Mouse (Mus musculus): Measurements from ENCODE around the gene Tgm7.

DNA sequence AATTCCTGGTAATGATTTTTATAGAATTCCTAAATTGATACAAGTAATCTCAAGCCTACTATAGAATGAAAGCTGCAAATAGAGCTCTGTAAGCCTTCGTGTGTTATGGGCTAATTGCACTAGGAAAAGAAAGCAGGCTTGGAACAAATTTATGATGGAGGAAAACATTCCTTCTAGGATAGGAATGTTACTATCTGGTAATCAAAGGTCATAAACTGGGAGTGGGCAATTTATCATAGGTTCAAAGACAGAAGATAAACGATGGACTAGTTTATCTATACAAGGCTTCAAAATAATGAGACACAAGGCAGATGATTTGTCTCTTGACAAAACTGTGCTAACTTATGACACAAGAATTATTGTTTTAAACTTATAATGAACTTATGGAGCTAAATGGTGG is 48.3 kb downstream of the Tgm7 start:
- TF ChIP-seq JUND (conservative IDR thresholded peaks at IDR 0.05; ENCODE audit: low read depth, low read length) (no peak), CTCF (conservative IDR thresholded peaks at IDR 0.05 in 1 of 2, IDR thresholded peaks at IDR 0.05 in 1 of 2; ENCODE audit: low read depth in 2 of 2, low read length in 2 of 2) (no peak), BHLHE40 (IDR thresholded peaks at IDR 0.05; ENCODE audit: low read depth, low read length) (no peak), MAX (IDR thresholded peaks at IDR 0.05; ENCODE audit: low read length) (no peak), TCF12 (IDR thresholded peaks at IDR 0.05; ENCODE audit: low read depth, low read length) (no peak), USF1 (IDR thresholded peaks at IDR 0.05; ENCODE audit: low read depth, low read length) (no peak), SIN3A (IDR thresholded peaks at IDR 0.05; ENCODE audit: low read length) (no peak), POLR2A (IDR thresholded peaks at IDR 0.05; ENCODE audit: low read depth, low read length) (no peak), ZNF384 (IDR thresholded peaks at IDR 0.05; ENCODE audit: low read depth, low read length) (no peak), MEF2A (IDR thresholded peaks at IDR 0.05; ENCODE audit: borderline replicate concordance, low read depth, low read length) (no peak), EP300 (IDR thresholded peaks at IDR 0.05; ENCODE audit: low read length) (no peak)
